Mouse (Mus musculus) lung, postnatal 0 days (tissue): ENCODE measurements at regions not wholly inside any gene's neighbourhood (a gene's known extent, or its start where the extent isn't known, plus 50 kb on each side); places are given as distances from the start of the nearest gene placed in this dataset.

Experiments used
- CTCF ChIP-seq: IDR thresholded peaks from 2 replicates; pipeline ENCODE4 v1.5.1; 2016; ENCODE audit warnings: antibody characterized with exemption, mild to moderate bottlenecking
- EP300 ChIP-seq: IDR thresholded peaks from 2 replicates; pipeline ENCODE4 v1.6.1; 2016; ENCODE audit warnings: antibody characterized with exemption, mild to moderate bottlenecking, control low read depth

DNA sequence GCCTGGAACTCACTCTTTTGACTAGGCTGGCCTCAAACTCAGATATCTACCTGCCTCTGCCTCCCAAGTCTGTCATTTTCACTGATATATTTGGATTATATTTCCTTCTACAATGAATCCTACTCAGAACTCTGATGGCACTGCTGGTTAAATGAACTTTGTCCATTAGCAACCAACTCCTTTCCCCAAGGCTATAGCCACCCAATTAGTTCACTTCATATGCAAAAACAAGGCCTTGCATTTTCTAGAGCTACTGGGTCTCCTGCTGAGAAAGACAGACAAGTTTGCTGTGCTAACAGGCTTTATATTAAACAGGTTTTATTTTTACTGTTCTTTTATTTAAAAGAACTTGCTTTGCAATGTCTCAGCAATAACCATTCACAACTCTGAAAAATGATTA lies 1971.0 kb upstream of the A830018L16Rik start:
- no peak for TF ChIP-seq EP300
- TF ChIP-seq CTCF, result no peak
